Mouse (Mus musculus): ENCODE measurements around the gene Neu3. TPM values are rescaled to one million over a fixed set of nuclear protein-coding genes. Genes with fewer than 3 reads are reported as not detected.
A peak's percentile ranks its signal among the peaks of the same experiment; 100 is the strongest.
"Not testable (repeated sequence)": the region's sequence is repeated elsewhere in the genome, so short reads cannot be mapped to it uniquely, and the experiment has no call there.

Gene Neu3
- polyA plus RNA-seq, 1 experiment from 2014 or later = 2.9 TPM

DNA sequence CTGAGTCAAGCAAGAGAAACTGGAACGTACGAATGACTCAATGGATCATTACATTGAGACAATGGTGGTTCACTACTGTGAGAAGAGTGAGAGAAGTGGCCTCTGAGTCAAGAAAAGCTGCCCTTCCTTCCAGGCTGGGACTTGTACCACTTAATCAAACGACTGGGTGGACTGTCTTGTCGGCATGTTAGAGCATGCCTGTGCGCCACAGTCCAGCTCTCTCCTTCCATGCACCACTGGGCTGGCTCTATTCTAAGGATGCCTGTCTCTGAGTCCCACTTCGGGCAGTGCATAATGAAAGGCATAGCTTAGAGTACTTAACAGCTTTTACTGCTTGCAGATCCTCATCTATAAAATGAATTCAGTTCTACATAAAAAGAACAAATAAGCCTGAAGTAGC is 2.1 kb downstream of the Neu3 start:
- DNase-seq (no peak), ATAC-seq (no peak)
- peaks cover 15% of the 10 kb centered on the region; the same call in 1 of the 2 replicates for H3K36me3 ChIP-seq (replicated peaks; ENCODE audit: insufficient read depth, low read length)
- peaks cover 22% of the 10 kb centered on the region for H3K4me1 ChIP-seq (ENCODE audit: insufficient read depth)
- no peaks in the 10 kb centered on the region for H3K27me3 ChIP-seq (ENCODE audit: insufficient read depth, low read length)
- peak overlapping the region; percentile 65 for H3K4me3 ChIP-seq (ENCODE audit: low read depth, low read length)
- H3K27ac ChIP-seq (ENCODE audit: low read depth) = 0 out of 2 replicates have a peak overlapping the region, but pooled peaks have one; percentile 19
- peak overlapping the region; percentile 73 for H3K4me2 ChIP-seq (ENCODE audit: low read depth, low read length)
- 68% methylated on average over 6 of the region's 6 CpGs for WGBS (ENCODE audit: insufficient replicate concordance)
- no peaks in the 10 kb centered on the region for H3K9me3 ChIP-seq (ENCODE audit: low read length)
- TF ChIP-seq CTCF (IDR thresholded peaks at IDR 0.05; ENCODE audit: low read depth) (no peak), EP300 (IDR thresholded peaks at IDR 0.05; ENCODE audit: low read depth) (no peak)
- H3K9ac ChIP-seq (replicated peaks) = 0 out of 2 replicates have a peak overlapping the region, but pooled peaks have one; percentile 8

GRCm38 (mm10) chr7:99825511-99825910 is 2.7 kb downstream of the Neu3 start:
- Histone ChIP-seq H3K9me3 (ENCODE audit: low read length) (no peaks in the 10 kb centered on the region), H3K9ac (replicated peaks) (peak overlapping the region; percentile 43), H3K27me3 (ENCODE audit: insufficient read depth, low read length) (no peaks in the 10 kb centered on the region), H3K4me1 (ENCODE audit: insufficient read depth) (peaks cover 22% of the 10 kb centered on the region), H3K27ac (ENCODE audit: low read depth) (peak overlapping the region; percentile 86), H3K4me3 (ENCODE audit: low read depth, low read length) (peak overlapping the region; percentile 32), H3K4me2 (ENCODE audit: low read depth, low read length) (peak overlapping the region; percentile 73), H3K36me3 (replicated peaks; ENCODE audit: insufficient read depth, low read length) (peaks cover 15% of the 10 kb centered on the region; the same call in 1 of the 2 replicates)
- ATAC-seq = no peak
- DNase-seq = no peak
- TF ChIP-seq EP300 (IDR thresholded peaks at IDR 0.05; ENCODE audit: low read depth) = no peak
- TF ChIP-seq CTCF (IDR thresholded peaks at IDR 0.05; ENCODE audit: low read depth) = no peak
- 71% methylated on average over 9 of the region's 9 CpGs for WGBS (ENCODE audit: insufficient replicate concordance)

GRCm38 (mm10) chr7:99824649-99825483 is 3.4 kb downstream of the Neu3 start:
- Histone ChIP-seq H3K9me3 (ENCODE audit: low read length) (no peaks in the 10 kb centered on the region), H3K27ac (ENCODE audit: low read depth) (peak overlapping the region; percentile 86), H3K27me3 (ENCODE audit: insufficient read depth, low read length) (no peaks in the 10 kb centered on the region), H3K36me3 (replicated peaks; ENCODE audit: insufficient read depth, low read length) (peaks cover 15% of the 10 kb centered on the region; the same call in 1 of the 2 replicates), H3K4me1 (ENCODE audit: insufficient read depth) (peaks cover 22% of the 10 kb centered on the region), H3K4me3 (ENCODE audit: low read depth, low read length) (peak overlapping the region; percentile 32), H3K9ac (replicated peaks) (peak overlapping the region; percentile 43), H3K4me2 (ENCODE audit: low read depth, low read length) (peak overlapping the region; percentile 73)
- DNase-seq (no peak), ATAC-seq (peak; percentile 48)
- peak; percentile 76 for TF ChIP-seq EP300 (IDR thresholded peaks at IDR 0.05; ENCODE audit: low read depth)
- TF ChIP-seq CTCF (IDR thresholded peaks at IDR 0.05; ENCODE audit: low read depth) = no peak
- WGBS (ENCODE audit: insufficient replicate concordance) = 37% methylated on average over 16 of the region's 16 CpGs

- Histone ChIP-seq H3K9ac (replicated peaks) (no peak overlapping the region; the same call in 1 of the 2 replicates), H3K4me1 (ENCODE audit: insufficient read depth) (peaks cover 22% of the 10 kb centered on the region), H3K27me3 (ENCODE audit: insufficient read depth, low read length) (no peaks in the 10 kb centered on the region), H3K27ac (ENCODE audit: low read depth) (peak overlapping the region; percentile 61), H3K36me3 (replicated peaks; ENCODE audit: insufficient read depth, low read length) (peaks cover 15% of the 10 kb centered on the region; the same call in 1 of the 2 replicates), H3K4me3 (ENCODE audit: low read depth, low read length) (no peak overlapping the region), H3K4me2 (ENCODE audit: low read depth, low read length) (peak overlapping the region; percentile 58), H3K9me3 (ENCODE audit: low read length) (no peaks in the 10 kb centered on the region)
- ATAC-seq = no peak
- no peak for TF ChIP-seq EP300 (IDR thresholded peaks at IDR 0.05; ENCODE audit: low read depth)
- no peak for TF ChIP-seq CTCF (IDR thresholded peaks at IDR 0.05; ENCODE audit: low read depth)
- no peak for DNase-seq
- WGBS (ENCODE audit: insufficient replicate concordance) = 80% methylated on average over 10 of the region's 10 CpGs
These were observed 5.1 kb downstream of the Neu3 start for GRCm38 (mm10) chr7:99823045-99823663.

DNA sequence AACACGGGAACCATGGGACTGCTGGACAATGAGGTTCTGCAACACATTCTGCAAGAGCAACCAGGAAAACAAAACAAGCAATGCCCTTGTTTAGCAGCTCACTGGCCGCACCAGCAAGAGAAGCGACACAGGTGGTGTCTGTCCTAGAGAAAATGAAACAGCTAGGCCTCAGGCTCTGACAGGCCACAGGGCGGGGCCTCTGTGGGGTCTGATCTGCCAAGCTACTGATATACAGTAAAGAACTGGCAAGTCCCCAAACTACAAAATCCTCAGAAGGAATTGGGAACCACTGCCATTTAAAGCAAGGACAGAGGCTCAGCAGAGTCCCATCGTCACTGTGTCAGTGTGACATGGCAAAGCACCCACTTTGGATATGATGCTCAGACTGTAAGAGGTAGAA is 5.8 kb downstream of the Neu3 start:
- Histone ChIP-seq H3K9me3 (ENCODE audit: low read length) (no peaks in the 10 kb centered on the region), H3K9ac (replicated peaks) (no peak overlapping the region; the same call in 1 of the 2 replicates), H3K4me1 (ENCODE audit: insufficient read depth) (peaks cover 24% of the 10 kb centered on the region), H3K27me3 (ENCODE audit: insufficient read depth, low read length) (no peaks in the 10 kb centered on the region), H3K4me2 (ENCODE audit: low read depth, low read length) (peak overlapping the region; percentile 58), H3K27ac (ENCODE audit: low read depth) (peak overlapping the region; percentile 61), H3K36me3 (replicated peaks; ENCODE audit: insufficient read depth, low read length) (peaks cover 15% of the 10 kb centered on the region; the same call in 1 of the 2 replicates), H3K4me3 (ENCODE audit: low read depth, low read length) (no peak overlapping the region)
- ATAC-seq (peak; percentile 69), DNase-seq (peak; percentile 48)
- WGBS (ENCODE audit: insufficient replicate concordance) = 54% methylated on average over 5 of the region's 5 CpGs
- TF ChIP-seq CTCF (IDR thresholded peaks at IDR 0.05; ENCODE audit: low read depth) (no peak), EP300 (IDR thresholded peaks at IDR 0.05; ENCODE audit: low read depth) (no peak)

DNA sequence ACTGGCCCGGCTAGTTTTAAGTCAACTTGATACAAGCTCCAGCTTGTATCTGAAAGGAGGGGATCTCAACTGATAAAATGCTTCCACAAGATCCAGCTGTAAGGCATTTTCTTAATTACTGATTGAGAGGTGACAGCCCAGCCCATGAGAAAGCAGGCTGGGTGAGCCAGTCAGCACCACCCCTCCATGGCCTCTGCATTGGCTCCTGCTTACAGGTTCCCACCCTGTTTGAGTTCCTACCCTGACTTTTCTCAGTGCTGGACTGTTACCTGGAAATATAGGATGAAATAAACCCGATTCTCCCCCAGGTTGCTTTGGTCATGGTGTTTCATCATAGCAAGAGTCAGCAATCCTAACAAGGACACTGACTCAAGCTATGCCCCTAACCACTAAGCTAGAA is 6.3 kb downstream of the Neu3 start:
- ATAC-seq (peak; percentile 54), DNase-seq (no peak)
- 57% methylated on average over 2 of the region's 2 CpGs for WGBS (ENCODE audit: insufficient replicate concordance)
- H3K27ac ChIP-seq (ENCODE audit: low read depth) = peak overlapping the region; percentile 61
- no peaks in the 10 kb centered on the region for H3K9me3 ChIP-seq (ENCODE audit: low read length)
- H3K4me2 ChIP-seq (ENCODE audit: low read depth, low read length) = peak overlapping the region; percentile 58
- peaks cover 24% of the 10 kb centered on the region for H3K4me1 ChIP-seq (ENCODE audit: insufficient read depth)
- H3K4me3 ChIP-seq (ENCODE audit: low read depth, low read length) = no peak overlapping the region
- peaks cover 15% of the 10 kb centered on the region; the same call in 1 of the 2 replicates for H3K36me3 ChIP-seq (replicated peaks; ENCODE audit: insufficient read depth, low read length)
- no peak for TF ChIP-seq EP300 (IDR thresholded peaks at IDR 0.05; ENCODE audit: low read depth)
- no peak for TF ChIP-seq CTCF (IDR thresholded peaks at IDR 0.05; ENCODE audit: low read depth)
- H3K9ac ChIP-seq (replicated peaks) = no peak overlapping the region
- no peaks in the 10 kb centered on the region for H3K27me3 ChIP-seq (ENCODE audit: insufficient read depth, low read length)

DNA sequence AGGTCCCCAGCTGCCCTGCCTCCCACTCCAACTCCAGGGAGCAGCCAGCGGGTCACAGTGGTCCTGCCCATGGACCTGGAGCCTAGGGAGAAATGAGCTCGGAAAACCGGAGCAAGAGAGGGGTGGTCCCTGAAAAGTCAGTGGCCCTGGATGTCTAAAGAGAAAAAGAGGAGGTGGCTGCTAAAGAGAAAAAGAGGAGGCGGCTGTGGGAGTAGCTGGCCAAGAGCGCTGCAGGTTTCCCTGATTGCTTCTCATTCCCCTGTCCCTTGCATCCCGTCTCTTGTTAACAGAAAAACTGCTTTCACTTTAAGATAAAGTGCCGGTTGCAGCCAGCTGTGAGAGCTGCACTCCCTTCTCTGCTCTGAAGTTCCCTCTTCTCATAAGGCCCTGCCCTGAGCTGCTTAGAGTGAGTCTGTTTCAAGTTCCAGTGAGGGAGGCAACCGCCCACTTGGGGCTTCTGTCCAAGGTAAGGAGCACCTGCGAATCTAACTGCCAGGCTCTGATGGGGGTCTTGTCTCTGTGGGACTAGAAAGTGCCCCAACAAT is 10.0 kb downstream of the Neu3 start:
- Histone ChIP-seq H3K9ac (replicated peaks) (0 out of 2 replicates have a peak overlapping the region, but pooled peaks have one; percentile 26), H3K27ac (ENCODE audit: low read depth) (peak overlapping the region; percentile 57; the same call in 1 of the 2 replicates)

More for the DNA sequence above, 10.0 kb downstream of the Neu3 start:
- Histone ChIP-seq H3K36me3 (replicated peaks; ENCODE audit: insufficient read depth, low read length) (peaks cover 22% of the 10 kb centered on the region; the same call in 1 of the 2 replicates), H3K4me1 (ENCODE audit: insufficient read depth) (peaks cover 15% of the 10 kb centered on the region), H3K4me2 (ENCODE audit: low read depth, low read length) (peak overlapping the region; percentile 32)
- not testable (repeated sequence) for H3K9me3 ChIP-seq (ENCODE audit: low read length); ATAC-seq; H3K27me3 ChIP-seq (ENCODE audit: insufficient read depth, low read length); DNase-seq; H3K4me3 ChIP-seq (ENCODE audit: low read depth, low read length)
- WGBS (ENCODE audit: insufficient replicate concordance) = 32% methylated on average over 9 of the region's 9 CpGs

Data from liver, postnatal 0 days (tissue).